Mouse (Mus musculus) layer of hippocampus, postnatal 36 days (tissue): ENCODE results near the gene Pank3. TPM values are rescaled to one million over a fixed set of nuclear protein-coding genes. Genes with fewer than 3 reads are reported as not detected.

ENCODE experiments used
- microRNA-seq, 2 experiments: library from miRNA; unstranded; fragments of <30 nt; microRNA quantifications; one replicate each; pipeline ENCODE4 v1.2.0; 2021
- total RNA-seq, 2 experiments: library from RNA; stranded (reverse); gene quantifications; 2 replicates each; pipeline ENCODE4 v1.2.3; 2021

Pank3 gene
- total RNA-seq, 2 experiments from 2014 or later, result 42.6 to 43.4 TPM

Small RNAs within 50 kb of the gene (microRNA-seq; reads per million reads assigned to microRNA genes)
- gene Mir103-1, result 1.2 to 3.4 reads per million in 2 experiments

Other genes starting within 250 kb of the Pank3 start
- 10 to 100 TPM; 42.2 to 46.1 TPM for gene Fbll1, start 29.4 kb downstream of the Pank3 start, total RNA-seq
- gene Rars, start 65.0 kb downstream of the Pank3 start, total RNA-seq, result 10 to 100 TPM; 48.9 to 49.9 TPM
- gene Wwc1, start 211.0 kb downstream of the Pank3 start, total RNA-seq, result 100 to 1,000 TPM; 103 to 104 TPM